In the genomic region with DNA sequence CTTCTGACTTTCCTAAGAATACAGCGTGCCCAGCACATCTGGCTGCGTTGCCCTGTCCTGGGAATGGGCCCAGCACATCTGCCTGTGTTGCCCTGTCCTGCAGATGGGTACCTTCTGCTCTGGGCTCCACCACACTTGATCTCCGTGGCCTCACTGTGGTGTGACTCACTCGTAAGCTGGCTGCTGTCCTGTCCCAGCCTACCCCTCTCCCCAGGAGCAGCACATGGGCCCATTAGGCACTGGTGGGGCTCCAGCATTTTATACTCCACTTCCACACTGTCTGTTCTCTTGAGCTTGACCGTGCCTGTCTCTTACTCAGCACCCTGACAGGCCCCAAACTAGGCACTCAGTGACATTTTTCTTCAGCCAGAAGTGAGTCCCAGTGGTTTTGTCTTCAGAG, we compare ENCODE assay signal across 17 mouse cellular contexts.
DNase-seq lines count a peak whose midpoint lies in the region; ATAC-seq and TF ChIP-seq lines count a peak whose summit lies in the region.
"Had no signal": no experiment of that assay in that cellular context is flagged by ENCODE, and none has a peak within 500 bp of the region (broad histone marks: within the 10 kb centered on the region; RNA-seq: fewer than 3 reads in every experiment).

No protein-coding gene starts in this region.

- H3K27ac ChIP-seq in lung, postnatal 0 days (ENCODE audit: low read length) = no peak overlapping the region
- H3K27ac ChIP-seq: embryonic facial prominence, embryonic 10.5 days; heart, embryonic 15.5 days had no signal

- TF ChIP-seq CTCF in lung, postnatal 0 days (IDR thresholded peaks at IDR 0.05) = no peak
- TF ChIP-seq CTCF in Patski (IDR thresholded peaks at IDR 0.05) = no peak

- DNase-seq in adrenal gland, postnatal 10 days = peak; percentile 16
- no peak for DNase-seq in adrenal gland, adult 18-20 months (ENCODE audit: low spot score in 2 of 2)
- no peak for DNase-seq in lung, postnatal 0 days (ENCODE audit: low spot score)
- DNase-seq in lung, postnatal 4 days = no peak
- peak; percentile 49 for DNase-seq in Patski (ENCODE audit: low read depth, low spot score)
- no peak for DNase-seq in cerebellum, adult 8-10 months
- DNase-seq in frontal cortex, postnatal 25 days (ENCODE audit: low spot score in 2 of 2) = no peak
- DNase-seq: adrenal gland, postnatal 14 days; cerebellum, adult 18-20 months; gastrocnemius, postnatal 10 days; heart, adult 18-20 months; kidney, adult 11 months had no signal

- 53% methylated on average over 5 of the region's 5 CpGs for whole genome bisulfite sequencing in lung, postnatal 0 days

- H3K4me1 ChIP-seq in lung, postnatal 0 days (ENCODE audit: insufficient read depth, low read depth, low read length) = no peaks in the 10 kb centered on the region
- H3K4me1 ChIP-seq: embryonic facial prominence, embryonic 10.5 days had no signal

- H3K36me3 ChIP-seq in lung, postnatal 0 days (ENCODE audit: insufficient read depth, low read length) = no peaks in the 10 kb centered on the region
- H3K36me3 ChIP-seq: G1E had no signal

- no peak for TF ChIP-seq EP300 in lung, postnatal 0 days (IDR thresholded peaks at IDR 0.05)

- in situ Hi-C loops in Patski (cut with MboI; ENCODE audit: low pct_unique_long_range_greater_than_20kb) = no loop called here

- no peak overlapping the region for H3K4me2 ChIP-seq in lung, postnatal 0 days (replicated peaks; ENCODE audit: low read depth, low read length)
- H3K4me2 ChIP-seq: heart, embryonic 11.5 days; heart, embryonic 15.5 days had no signal

- no peaks in the 10 kb centered on the region for H3K27me3 ChIP-seq in lung, postnatal 0 days (replicated peaks; ENCODE audit: insufficient read depth, low read length)
- no peaks in the 10 kb centered on the region for H3K27me3 ChIP-seq in Patski
- H3K27me3 ChIP-seq: heart, embryonic 15.5 days had no signal

- POLR2A ChIA-PET in Patski (lab: Charles Lee) = no interaction called here

- no peak overlapping the region for H3K9ac ChIP-seq in lung, postnatal 0 days (replicated peaks; ENCODE audit: low read depth)
- H3K9ac ChIP-seq: heart, embryonic 15.5 days had no signal

- H3K4me3 ChIP-seq in lung, postnatal 0 days (ENCODE audit: low read depth, low read length) = no peak overlapping the region
- H3K4me3 ChIP-seq: embryonic facial prominence, embryonic 10.5 days; heart, embryonic 15.5 days had no signal

- ATAC-seq in lung, postnatal 0 days = peak; percentile 25
- peak; percentile 79 for ATAC-seq in Patski
- ATAC-seq: forebrain, embryonic 14.5 days had no signal

- CTCF ChIA-PET in Patski (lab: Charles Lee) = no interaction called here

- no peaks in the 10 kb centered on the region for H3K9me3 ChIP-seq in lung, postnatal 0 days (ENCODE audit: low read length)
- H3K9me3 ChIP-seq: embryonic facial prominence, embryonic 10.5 days; G1E; heart, embryonic 15.5 days had no signal

Comparison
In these comparisons a context has a peak if more than half of its experiments do, and no peak if none do; other contexts are left out.
1. DNase-seq: peak in adrenal gland, postnatal 10 days (single experiment) and Patski (single experiment); none in adrenal gland, adult 18-20 months (0 of 2), lung, postnatal 0 days (single experiment), lung, postnatal 4 days (0 of 2), cerebellum, adult 8-10 months (single experiment) and frontal cortex, postnatal 25 days (0 of 2).